Mouse (Mus musculus) stomach, postnatal 0 days (tissue): ENCODE data around the gene Plpp2. TPM values are rescaled to one million over a fixed set of nuclear protein-coding genes. Genes with fewer than 3 reads are reported as not detected.
A peak's percentile ranks its signal among the peaks of the same experiment; 100 is the strongest.

ENCODE experiments used
- ATAC-seq: fragments of 200-750 bp; cut with Nextera tagmentation; 2 replicates; pipeline ENCODE4 v1.8.0; 2017; ENCODE audit not compliant: low FRiP score, low TSS enrichment
- DNase-seq: peaks from one replicate; pipeline ENCODE4 v3.0.0-alpha.2; 2016; ENCODE audit warnings: low spot score
- H3K27ac ChIP-seq: fragments of 300-500 bp; sonication (generic); replicated peaks from 2 replicates; pipeline ENCODE4 v1.5.1; 2014; ENCODE audit warnings: mild to moderate bottlenecking, control low read depth
- H3K27me3 ChIP-seq: fragments of 300-500 bp; sonication (generic); 2 replicates; pipeline ENCODE4 v1.6.1; 2014; ENCODE audit warnings: low read length; ENCODE audit not compliant: control insufficient read depth, insufficient read depth
- H3K36me3 ChIP-seq: fragments of 300-500 bp; sonication (generic); 2 replicates; pipeline ENCODE4 v1.6.1; 2014; ENCODE audit warnings: low read length, mixed read lengths; ENCODE audit not compliant: control insufficient read depth, insufficient read depth
- H3K4me1 ChIP-seq: fragments of 300-500 bp; sonication (generic); replicated peaks from 2 replicates; pipeline ENCODE4 v1.6.1; 2014; ENCODE audit warnings: antibody characterized with exemption; ENCODE audit not compliant: control insufficient read depth, insufficient read depth
- H3K4me2 ChIP-seq: fragments of 300-500 bp; sonication (generic); replicated peaks from 2 replicates; pipeline ENCODE4 v1.6.1; 2014; ENCODE audit warnings: low read depth, mild to moderate bottlenecking, control low read depth, moderate library complexity
- H3K4me3 ChIP-seq: fragments of 300-500 bp; sonication (generic); 2 replicates; pipeline ENCODE4 v1.5.1; 2014; ENCODE audit warnings: low read depth, low read length, control low read depth
- H3K9ac ChIP-seq: fragments of 300-500 bp; sonication (generic); 2 replicates; pipeline ENCODE4 v1.6.1; 2014; ENCODE audit warnings: mild to moderate bottlenecking, low read length, control low read depth, mixed read lengths
- H3K9me3 ChIP-seq: fragments of 300-500 bp; sonication (generic); 2 replicates; pipeline ENCODE4 v1.6.1; 2016; ENCODE audit warnings: low read length; ENCODE audit not compliant: control insufficient read depth
- CTCF ChIP-seq: IDR thresholded peaks from 2 replicates; pipeline ENCODE4 v1.5.1; 2016; ENCODE audit warnings: antibody characterized with exemption, low read depth, mild to moderate bottlenecking, moderate library complexity
- EP300 ChIP-seq: optimal IDR thresholded peaks from 2 replicates; pipeline ENCODE3; 2016; ENCODE audit warnings: antibody characterized with exemption
- WGBS: fragments of 180-500 bp; shearing (Covaris S2); extraction: QIAGEN DNeasy Blood & Tissue Kit; methylation state at CpG from one replicate; pipeline ENCODE4 v1.1.7; 2014; 5-methylcytosine and 5-hydroxymethylcytosine counted together
- polyA plus RNA-seq: library from polyadenylated mRNA; unstranded; fragments of >200 nt; fragmentation: Nextera tagmentation; extraction: Ambion mirVana; gene quantifications from 2 replicates; pipeline ENCODE4 v1.2.1, GENCODE M21; 2015

Plpp2 gene
- polyA plus RNA-seq, 1 experiment from 2014 or later = 81.8 TPM

GRCm38 (mm10) chr10:79538323-79538722 is 4.7 kb upstream of the Plpp2 start:
- no peak overlapping the region for H3K4me2 ChIP-seq
- ATAC-seq = no peak
- DNase-seq = no peak
- H3K27ac ChIP-seq = no peak overlapping the region
- H3K27me3 ChIP-seq = no peaks in the 10 kb centered on the region
- no peak overlapping the region for H3K9ac ChIP-seq
- no peak overlapping the region for H3K4me3 ChIP-seq
- no peaks in the 10 kb centered on the region for H3K4me1 ChIP-seq
- no peaks in the 10 kb centered on the region for H3K9me3 ChIP-seq
- TF ChIP-seq CTCF = no peak
- TF ChIP-seq EP300 = no peak
- 71% methylated on average over 3 of the region's 3 CpGs for WGBS
- peaks cover 9% of the 10 kb centered on the region for H3K36me3 ChIP-seq

- WGBS = 91% methylated on average over 2 of the region's 2 CpGs
- ATAC-seq (no peak), DNase-seq (no peak)
- H3K4me1 ChIP-seq = no peaks in the 10 kb centered on the region
- H3K27me3 ChIP-seq = no peaks in the 10 kb centered on the region
- no peaks in the 10 kb centered on the region for H3K9me3 ChIP-seq
- TF ChIP-seq CTCF (no peak), EP300 (no peak)
- H3K4me3 ChIP-seq = no peak overlapping the region
- H3K9ac ChIP-seq = no peak overlapping the region
- peaks cover 9% of the 10 kb centered on the region for H3K36me3 ChIP-seq
- H3K4me2 ChIP-seq = no peak overlapping the region
- H3K27ac ChIP-seq = no peak overlapping the region
These were observed 4.2 kb upstream of the Plpp2 start for GRCm38 (mm10) chr10:79537781-79538180.

- TF ChIP-seq EP300 = no peak
- no peak overlapping the region for H3K27ac ChIP-seq
- 90% methylated on average over 7 of the region's 7 CpGs for WGBS
- H3K9me3 ChIP-seq = no peaks in the 10 kb centered on the region
- no peak overlapping the region for H3K9ac ChIP-seq
- H3K4me2 ChIP-seq = no peak overlapping the region
- H3K36me3 ChIP-seq = peaks cover 9% of the 10 kb centered on the region
- no peaks in the 10 kb centered on the region for H3K27me3 ChIP-seq
- no peaks in the 10 kb centered on the region for H3K4me1 ChIP-seq
- DNase-seq (peak; percentile 11), ATAC-seq (no peak)
- no peak overlapping the region for H3K4me3 ChIP-seq
These were observed 3.7 kb upstream of the Plpp2 start for GRCm38 (mm10) chr10:79537271-79537670.

GRCm38 (mm10) chr10:79536461-79537080 is 3.0 kb upstream of the Plpp2 start:
- H3K4me1 ChIP-seq = no peaks in the 10 kb centered on the region
- 67% methylated on average over 12 of the region's 12 CpGs for WGBS
- no peaks in the 10 kb centered on the region for H3K9me3 ChIP-seq
- H3K4me3 ChIP-seq = no peak overlapping the region
- no peaks in the 10 kb centered on the region for H3K27me3 ChIP-seq
- DNase-seq (peak; percentile 6), ATAC-seq (no peak)
- no peak overlapping the region for H3K9ac ChIP-seq
- H3K36me3 ChIP-seq = peaks cover 9% of the 10 kb centered on the region
- TF ChIP-seq EP300 (no peak), CTCF (no peak)
- no peak overlapping the region for H3K27ac ChIP-seq
- no peak overlapping the region for H3K4me2 ChIP-seq

GRCm38 (mm10) chr10:79535431-79535830 is 1.8 kb upstream of the Plpp2 start:
- no peak for ATAC-seq
- Histone ChIP-seq H3K27ac (no peak overlapping the region), H3K9ac (no peak overlapping the region), H3K4me1 (no peaks in the 10 kb centered on the region), H3K36me3 (peaks cover 3% of the 10 kb centered on the region; the same call in 1 of the 2 replicates), H3K4me3 (no peak overlapping the region), H3K4me2 (no peak overlapping the region), H3K9me3 (no peaks in the 10 kb centered on the region), H3K27me3 (no peaks in the 10 kb centered on the region)
- DNase-seq = peak; percentile 6
- 69% methylated on average over 1 of the region's 1 CpGs for WGBS
- TF ChIP-seq EP300 (no peak), CTCF (no peak)

- Histone ChIP-seq H3K27ac (no peak overlapping the region; the same call in 1 of the 2 replicates), H3K36me3 (no peaks in the 10 kb centered on the region), H3K4me1 (no peaks in the 10 kb centered on the region), H3K4me3 (no peak overlapping the region), H3K4me2 (no peak overlapping the region), H3K9me3 (no peaks in the 10 kb centered on the region), H3K9ac (no peak overlapping the region), H3K27me3 (no peaks in the 10 kb centered on the region)
- DNase-seq (peak; percentile 13), ATAC-seq (no peak)
- TF ChIP-seq EP300 (no peak), CTCF (no peak)
- WGBS = 89% methylated on average over 2 of the region's 2 CpGs
These were observed 830 bp upstream of the Plpp2 start for GRCm38 (mm10) chr10:79534426-79534825.
